Mouse (Mus musculus) central nervous system, embryonic 14 days (tissue): ENCODE measurements around the gene Btbd35f12. TPM values are rescaled to one million over a fixed set of nuclear protein-coding genes. Genes with fewer than 3 reads are reported as not detected.

Experiments
- polyA plus RNA-seq: library from polyadenylated mRNA; depleted of rRNA; stranded (reverse); fragments of >200 nt; gene quantifications from 2 replicates; pipeline ENCODE4 v1.2.3, GENCODE M21; 2012; rRNA removed

Gene Btbd35f12
- polyA plus RNA-seq = not detected in 2 replicates

DNA sequence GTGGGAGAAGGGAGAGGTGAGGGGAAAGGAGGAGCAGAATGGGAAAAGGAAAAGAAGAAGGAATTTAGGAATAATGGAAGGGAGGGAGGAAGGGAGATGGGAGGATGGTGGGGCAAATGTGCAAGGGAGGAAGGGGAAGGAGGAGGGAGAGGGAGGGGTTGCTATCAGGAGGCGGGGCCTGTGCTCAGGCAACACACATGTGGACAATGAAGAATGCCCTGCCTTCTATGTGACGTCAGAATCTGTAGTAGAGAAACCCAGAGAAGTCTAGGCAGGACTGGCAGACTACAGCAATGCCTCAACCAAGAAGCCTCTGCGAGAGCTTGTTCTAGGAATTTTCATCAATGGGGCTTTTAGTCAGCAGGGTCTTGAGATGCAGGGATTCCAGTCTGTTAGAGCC, at the start of gene Btbd35f12:
Gene Btbd35f12, plus strand, starts transcription at position 301 of the 400 bp plus-strand sequence.

Other genes starting within 250 kb of the Btbd35f12 start
- not detected in 2 replicates for gene Spin2-ps6, start 78.5 kb upstream of the Btbd35f12 start, polyA plus RNA-seq